Mouse (Mus musculus): Measurements from ENCODE around the gene Ptprm.

Gene Ptprm

DNA sequence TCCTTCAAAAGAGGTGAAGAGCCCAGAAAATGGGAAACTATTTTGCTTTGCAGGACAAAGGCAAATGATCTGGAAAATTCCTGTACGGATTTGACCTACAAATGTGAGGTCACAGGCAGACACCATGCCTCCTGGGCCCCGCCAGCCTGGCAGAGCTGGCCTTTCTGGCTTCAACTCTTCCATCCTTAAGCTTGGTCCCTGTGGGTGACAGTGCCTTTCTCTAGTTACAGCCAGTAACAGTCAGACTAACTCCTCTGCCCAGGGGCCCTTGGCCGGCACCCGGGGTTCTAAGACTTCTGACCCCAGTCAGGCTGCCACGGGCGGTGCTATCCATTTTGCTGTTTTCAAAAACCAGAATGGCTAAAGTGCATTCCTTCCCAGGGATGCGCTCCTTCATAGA lies 217.4 kb downstream of the Ptprm start:
- no peak for DNase-seq (ENCODE audit: low spot score)

DNA sequence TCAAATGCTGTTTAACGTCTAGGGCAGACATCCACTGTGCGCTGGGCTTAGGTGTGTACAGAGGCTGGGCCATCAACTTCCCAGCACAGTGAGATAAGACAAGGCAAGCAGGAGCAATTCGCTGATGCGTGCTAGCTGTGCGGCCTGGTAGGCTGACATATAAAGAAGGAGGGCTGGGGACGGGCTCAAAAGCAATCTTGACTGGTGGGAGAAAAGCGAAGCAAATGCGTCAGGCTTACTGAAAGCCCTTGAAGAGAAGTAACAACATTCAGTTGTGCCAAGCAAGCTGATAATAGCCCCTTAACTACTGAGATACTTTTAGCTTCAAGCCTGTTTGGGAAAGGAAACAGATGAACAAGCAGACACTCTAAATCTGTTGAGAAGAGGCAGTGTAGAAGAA lies 217.8 kb downstream of the Ptprm start:
- no peak for DNase-seq (ENCODE audit: low spot score)

GRCm38 (mm10) chr17:67134235-67134634 lies 220.0 kb downstream of the Ptprm start:
- no peak for DNase-seq (ENCODE audit: low spot score)

DNA sequence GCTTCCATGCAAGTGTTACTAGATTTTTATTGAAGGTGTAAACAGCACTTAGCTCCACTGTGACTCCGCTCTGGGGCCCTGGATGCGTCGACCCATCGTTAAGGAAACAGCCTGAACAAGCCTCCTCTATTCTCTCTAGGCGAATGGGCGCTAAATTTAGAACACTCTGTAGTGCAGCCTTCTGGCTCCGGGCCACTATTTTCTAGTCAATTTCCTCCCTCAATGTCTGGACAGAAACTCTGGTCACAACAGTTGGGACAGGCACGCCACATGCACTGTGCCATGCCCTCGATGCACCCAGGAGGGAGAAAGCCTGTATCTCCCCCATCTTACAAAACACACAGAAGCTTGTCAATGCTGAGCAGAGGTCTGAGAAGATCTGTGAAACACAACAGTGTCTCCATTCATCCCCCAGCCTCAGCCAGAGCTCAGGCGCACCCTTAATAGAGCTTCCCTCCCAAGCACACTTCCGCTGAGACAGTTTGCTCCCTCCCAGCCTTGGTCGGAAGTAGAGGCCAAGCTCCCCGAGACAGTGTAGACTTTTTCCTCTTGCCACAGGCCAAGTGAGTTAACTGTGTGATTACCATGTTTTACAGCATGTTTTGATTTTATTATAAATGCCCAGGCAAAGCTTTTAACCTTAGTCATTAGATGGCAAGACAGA lies 220.7 kb downstream of the Ptprm start:
- DNase-seq (ENCODE audit: low spot score): no peak

DNA sequence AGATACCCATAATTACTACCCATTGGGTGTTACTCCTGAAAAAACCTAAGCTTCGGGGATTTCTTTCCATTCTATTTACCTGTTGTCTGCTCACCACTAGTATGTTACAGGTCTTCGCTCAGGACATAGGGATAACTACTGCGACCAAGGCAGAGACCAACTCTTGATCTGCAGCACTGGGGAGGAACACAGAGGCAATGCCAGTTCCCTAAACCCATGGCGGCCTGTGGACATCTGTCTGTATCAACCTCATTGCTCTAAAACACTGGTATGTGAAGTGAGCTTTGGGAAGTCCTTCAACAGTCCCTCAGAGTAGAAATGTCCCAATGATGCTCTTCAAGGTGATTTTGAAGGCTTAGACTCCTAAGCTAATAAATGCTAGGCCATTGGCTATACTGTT lies 221.2 kb downstream of the Ptprm start:
- no peak for DNase-seq (ENCODE audit: low spot score)

GRCm38 (mm10) chr17:67127530-67127929 lies 226.7 kb downstream of the Ptprm start:
- DNase-seq (ENCODE audit: low spot score): no peak

GRCm38 (mm10) chr17:67125596-67125995 lies 228.7 kb downstream of the Ptprm start:
- DNase-seq (ENCODE audit: low spot score): no peak

DNA sequence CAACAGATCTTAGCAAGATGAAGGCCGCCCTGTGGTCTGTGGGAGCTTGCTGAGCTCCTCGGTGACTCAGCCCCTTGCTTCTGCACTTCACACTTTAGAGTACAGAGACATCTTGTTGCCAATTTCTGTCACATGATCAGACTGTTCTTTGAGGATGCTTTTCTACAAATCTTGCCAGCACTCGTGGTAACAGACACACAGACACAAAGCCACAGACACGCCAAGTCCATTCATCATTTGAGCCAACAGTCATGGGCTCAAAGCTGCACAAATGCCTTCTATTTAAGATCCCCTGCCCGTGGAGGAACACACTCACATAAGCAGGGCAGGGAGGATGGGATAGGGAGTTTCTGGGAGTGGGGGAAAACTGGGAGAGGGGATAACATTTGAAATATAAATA lies 230.0 kb downstream of the Ptprm start:
- no peak for DNase-seq (ENCODE audit: low spot score)

GRCm38 (mm10) chr17:67123722-67124121 lies 230.5 kb downstream of the Ptprm start:
- no peak for DNase-seq (ENCODE audit: low spot score)

DNA sequence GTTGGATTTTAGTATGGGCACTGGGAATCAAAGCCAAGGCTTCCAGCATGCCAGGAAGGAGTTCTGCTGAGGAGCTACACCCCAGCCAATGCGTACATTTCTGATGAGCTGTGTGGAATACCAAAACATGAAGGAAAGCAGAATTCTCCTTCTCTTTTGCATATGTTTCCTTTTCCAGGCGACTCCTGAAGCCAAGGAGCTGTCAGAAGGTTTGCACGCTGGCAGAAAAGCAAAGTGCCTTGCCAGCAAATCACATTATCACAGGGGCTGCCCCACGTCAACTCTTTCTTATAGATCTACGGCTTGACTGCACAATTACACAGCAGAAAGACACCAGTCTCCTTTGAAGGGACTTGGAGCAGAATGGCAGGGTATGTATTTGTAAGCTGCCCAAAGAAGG lies 233.4 kb downstream of the Ptprm start:
- DNase-seq (ENCODE audit: low spot score): no peak

- DNase-seq (ENCODE audit: low spot score): no peak
Measured at GRCm38 (mm10) chr17:67118676-67119340, 235.4 kb downstream of the Ptprm start.

GRCm38 (mm10) chr17:67114842-67115241 lies 239.4 kb downstream of the Ptprm start:
- no peak for DNase-seq (ENCODE audit: low spot score)

DNA sequence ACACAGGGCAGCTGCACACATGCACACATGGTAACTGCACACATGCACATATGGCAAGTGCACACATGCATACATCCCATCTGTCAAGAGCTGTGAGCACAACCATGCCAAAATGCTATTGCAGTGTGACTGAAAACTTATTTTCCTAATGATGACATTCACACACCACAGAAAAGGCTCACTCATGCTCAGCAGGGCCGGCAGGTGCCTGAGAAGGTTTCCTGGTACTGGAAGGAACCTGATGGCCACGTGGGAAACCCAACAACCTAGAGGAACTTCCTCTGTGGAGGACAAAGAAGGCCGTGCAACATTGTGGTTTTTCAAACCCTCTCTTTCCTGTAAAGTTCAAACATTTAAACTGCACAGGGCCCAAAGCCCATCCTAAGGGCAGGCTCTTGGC lies 241.6 kb downstream of the Ptprm start:
- DNase-seq (ENCODE audit: low spot score): no peak

GRCm38 (mm10) chr17:67106176-67106575 lies 248.1 kb downstream of the Ptprm start:
- no peak for DNase-seq (ENCODE audit: low spot score)

DNA sequence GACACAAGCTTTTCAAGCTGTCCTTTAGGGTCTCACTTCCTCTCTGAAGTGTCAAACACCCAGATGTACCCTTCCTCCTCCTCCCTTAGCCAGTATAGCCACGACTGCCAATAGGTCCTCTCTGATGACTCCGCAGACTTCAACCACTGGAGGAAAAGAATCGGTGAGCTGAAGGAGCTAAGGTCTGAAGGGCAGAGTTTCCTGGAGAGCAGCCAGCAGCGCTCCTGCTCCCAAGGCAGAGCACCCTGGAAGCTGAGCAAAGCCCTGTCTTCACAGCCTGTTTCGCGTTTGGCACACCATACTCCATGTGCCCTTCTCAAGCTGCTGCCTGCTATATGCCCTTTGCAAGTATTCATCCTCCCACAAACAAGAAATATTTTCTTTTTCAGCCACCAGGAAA lies 252.2 kb downstream of the Ptprm start:
- DNase-seq (ENCODE audit: low spot score): no peak

DNA sequence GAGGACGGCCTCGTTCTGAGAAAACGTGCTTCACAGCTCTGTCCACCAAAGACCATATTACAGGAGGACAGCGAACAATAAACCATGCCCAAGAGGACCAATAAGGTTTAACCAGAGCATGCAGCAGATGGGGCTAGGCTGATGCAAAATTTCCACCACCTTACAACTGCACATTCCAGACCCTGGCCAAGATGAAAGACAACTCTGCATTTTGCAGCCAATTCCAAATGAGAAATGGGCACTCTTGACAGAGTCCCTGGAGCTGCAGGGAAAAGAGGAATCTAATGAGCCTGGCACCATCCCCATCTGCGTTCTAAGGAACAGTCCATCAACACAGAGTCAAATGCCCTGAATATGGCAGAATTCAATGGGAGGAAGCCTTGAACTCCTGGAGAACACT lies 263.3 kb downstream of the Ptprm start:
- DNase-seq (ENCODE audit: low spot score): no peak

GRCm38 (mm10) chr17:67090153-67090552 lies 264.1 kb downstream of the Ptprm start:
- DNase-seq (ENCODE audit: low spot score): no peak

GRCm38 (mm10) chr17:67089611-67090010 lies 264.6 kb downstream of the Ptprm start:
- no peak for DNase-seq (ENCODE audit: low spot score)

DNA sequence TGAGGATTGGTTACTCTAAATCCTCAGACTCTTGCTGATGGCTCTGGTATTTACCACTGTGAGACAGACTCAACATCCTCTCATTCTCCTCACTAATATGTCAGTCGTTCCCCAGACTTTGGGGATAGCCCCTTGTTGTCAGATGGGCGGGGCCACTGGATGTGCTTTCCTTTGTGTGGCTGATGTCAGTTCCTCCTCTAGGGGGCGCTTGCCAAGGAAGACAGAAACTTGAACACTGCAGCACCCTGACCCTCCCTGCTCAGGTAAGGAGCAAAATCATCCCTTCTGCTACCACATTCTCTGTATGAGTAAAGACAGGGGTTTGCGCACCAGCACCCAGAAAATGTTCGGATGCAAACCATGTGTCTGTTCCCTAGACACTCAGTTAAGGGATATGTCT lies 266.7 kb downstream of the Ptprm start:
- no peak for DNase-seq (ENCODE audit: low spot score)

DNA sequence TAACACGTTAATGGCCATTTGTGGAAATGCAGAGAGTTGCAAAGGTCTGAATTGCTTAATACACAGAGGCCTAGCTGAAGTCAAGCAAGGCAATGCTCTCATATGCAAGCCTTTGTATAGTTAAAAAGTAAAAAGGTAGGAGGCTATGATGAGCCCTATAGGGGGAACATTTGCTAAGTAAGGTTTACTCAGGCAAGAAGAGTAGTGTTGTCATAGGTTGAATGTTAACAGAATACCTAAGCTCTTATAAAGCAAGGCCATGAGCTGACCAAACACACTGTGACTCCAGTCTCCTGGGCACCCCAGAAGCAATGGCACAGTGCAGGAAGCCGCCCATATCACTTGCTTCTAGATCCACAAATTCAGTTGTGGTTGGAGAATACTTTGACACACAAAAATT lies 267.4 kb downstream of the Ptprm start:
- DNase-seq (ENCODE audit: low spot score): no peak

DNA sequence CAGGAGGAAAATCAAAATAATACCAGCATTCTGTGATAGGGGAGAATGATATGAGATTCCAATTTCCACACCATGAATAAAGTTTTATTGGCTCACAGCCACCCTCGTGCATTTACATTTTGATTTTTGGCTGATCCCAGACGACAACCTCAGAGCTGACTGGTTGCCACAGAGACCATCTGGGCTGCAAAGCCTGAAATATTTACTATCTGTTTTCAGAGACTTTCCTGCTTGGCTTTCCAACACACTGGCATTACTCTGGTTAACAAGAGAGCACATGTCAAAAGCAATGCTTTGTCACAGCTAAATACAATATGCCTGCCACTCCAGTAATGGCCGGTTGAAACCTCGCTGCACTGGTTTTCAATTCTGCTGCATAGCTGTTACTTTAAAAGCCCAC lies 269.8 kb downstream of the Ptprm start:
- no peak for DNase-seq (ENCODE audit: low spot score)

DNA sequence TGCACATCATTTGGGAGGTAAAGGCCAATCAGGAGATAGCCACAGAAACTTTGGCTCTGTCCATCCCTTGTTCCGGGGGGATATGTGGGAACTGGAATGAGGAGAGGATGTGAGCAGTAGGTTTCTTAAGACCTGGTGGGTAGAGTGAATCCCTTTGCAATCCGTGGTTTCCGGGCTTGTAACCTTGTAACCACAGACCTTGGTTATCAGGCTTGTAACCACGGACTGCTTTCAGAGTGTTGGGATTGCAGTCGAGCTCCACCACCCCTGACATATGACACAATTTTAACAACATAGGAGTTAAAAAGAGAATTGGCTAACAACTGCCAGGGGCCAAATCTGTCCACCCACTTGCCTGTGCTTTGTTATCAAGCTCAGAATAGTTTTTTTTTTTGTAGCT lies 270.2 kb downstream of the Ptprm start:
- DNase-seq (ENCODE audit: low spot score): no peak

DNA sequence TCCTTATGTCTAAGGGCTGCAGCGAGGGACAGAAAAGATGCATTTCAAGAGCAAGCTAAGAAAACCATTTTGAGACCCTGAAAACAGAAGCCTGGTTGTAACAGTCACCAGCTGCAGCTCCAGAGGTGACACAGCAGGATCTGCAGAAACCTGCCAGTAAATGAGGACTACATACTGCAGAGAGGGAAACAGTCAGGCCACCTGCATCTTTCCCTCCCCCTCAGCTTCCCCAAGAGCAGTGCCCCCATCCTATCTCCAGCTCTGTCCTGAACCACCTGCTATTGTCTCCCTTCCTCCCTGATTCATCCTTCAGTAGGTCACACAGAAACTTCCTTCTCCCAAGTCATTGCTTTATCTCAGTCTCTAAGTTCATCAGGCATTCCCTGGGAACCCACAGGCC lies 274.7 kb downstream of the Ptprm start:
- DNase-seq (ENCODE audit: low spot score): no peak

DNA sequence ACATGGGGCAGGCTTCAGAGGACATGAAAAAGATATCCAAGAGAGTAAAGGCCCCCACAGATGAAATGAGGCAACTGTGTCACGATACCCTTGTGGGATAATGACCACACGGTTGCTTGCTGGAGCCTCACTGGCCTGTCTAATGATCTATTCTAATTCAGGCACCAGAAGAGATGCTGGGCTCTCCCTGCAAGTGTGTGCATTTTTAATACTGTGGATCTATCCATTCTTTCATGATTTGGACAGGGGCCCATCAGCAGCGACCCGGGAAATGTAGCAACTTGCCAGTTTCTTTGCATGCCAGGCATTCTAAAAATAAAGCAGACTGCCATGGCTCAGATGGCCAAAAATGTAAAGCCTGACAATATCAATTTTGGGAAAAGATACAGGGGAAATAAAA lies 280.7 kb downstream of the Ptprm start:
- no peak for DNase-seq (ENCODE audit: low spot score)
